In genomic region chr7:67380174-67381129, GRCm38 (mm10) we compare ENCODE assay signal across 16 mouse cellular contexts. TPM values are rescaled to one million over a fixed set of nuclear protein-coding genes. Genes with fewer than 3 reads are reported as not detected.
DNase-seq lines count a peak whose midpoint lies in the region; ATAC-seq and TF ChIP-seq lines count a peak whose summit lies in the region.
"Had no signal": no experiment of that assay in that cellular context is flagged by ENCODE, and none has a peak within 500 bp of the region (broad histone marks: within the 10 kb centered on the region; RNA-seq: fewer than 3 reads in every experiment).

No protein-coding gene starts in this region.

- H3K27ac ChIP-seq in heart, embryonic 14.5 days (replicated peaks in 1 of 2; ENCODE audit: control insufficient read depth in 1 of 2, insufficient read depth in 1 of 2, low read depth in 2 of 2, low read length in 2 of 2), result peak overlapping the region in 1 of 2 experiments; percentile 59; a peak in 3 of 4 replicates
- no peak overlapping the region for H3K27ac ChIP-seq in heart, embryonic 11.5 days (ENCODE audit: low read depth, low read length)
- peak overlapping the region; percentile 32 for H3K27ac ChIP-seq in lung, embryonic 15.5 days
- H3K27ac ChIP-seq: forebrain, embryonic 15.5 days; gastrocnemius, adult 2 months; kidney, postnatal 0 days had no signal

- TF ChIP-seq CTCF in lung, adult 2 months (IDR thresholded peaks at IDR 0.05; ENCODE audit: insufficient read depth, low read length), result no peak

- H3K4me2 ChIP-seq in heart, embryonic 14.5 days (ENCODE audit: low read length), result peak overlapping the region; percentile 30; the same call in 1 of the 2 replicates
- H3K4me2 ChIP-seq in heart, embryonic 11.5 days, result no peak overlapping the region
- peak overlapping the region; percentile 5; the same call in 1 of the 2 replicates for H3K4me2 ChIP-seq in lung, embryonic 15.5 days
- H3K4me2 ChIP-seq: forebrain, embryonic 15.5 days; liver, embryonic 11.5 days had no signal

- H3K9me3 ChIP-seq in heart, embryonic 14.5 days (ENCODE audit: control insufficient read depth, low read length), result no peaks in the 10 kb centered on the region
- no peaks in the 10 kb centered on the region for H3K9me3 ChIP-seq in heart, embryonic 11.5 days (replicated peaks; ENCODE audit: control insufficient read depth, low read length)
- no peaks in the 10 kb centered on the region for H3K9me3 ChIP-seq in lung, embryonic 15.5 days
- H3K9me3 ChIP-seq: forebrain, embryonic 15.5 days had no signal

- 0 out of 2 replicates have a peak overlapping the region, but pooled peaks have one; percentile 22 for H3K9ac ChIP-seq in heart, embryonic 14.5 days (ENCODE audit: low read length)
- H3K9ac ChIP-seq in heart, embryonic 11.5 days (ENCODE audit: low read depth, low read length), result no peak overlapping the region
- no peak overlapping the region for H3K9ac ChIP-seq in lung, embryonic 15.5 days
- H3K9ac ChIP-seq: forebrain, embryonic 15.5 days had no signal

- ATAC-seq in heart, embryonic 14.5 days (ENCODE audit: insufficient number of reproducible peaks, insufficient read depth, low FRiP score, low read depth), result no peak
- ATAC-seq in heart, embryonic 11.5 days (replicated peaks; ENCODE audit: insufficient number of reproducible peaks, low FRiP score, low TSS enrichment), result no peak
- no peak for ATAC-seq in lung, embryonic 15.5 days (ENCODE audit: borderline replicate concordance, extremely low read depth, low FRiP score, low TSS enrichment)
- no peak for ATAC-seq in frontal cortex, adult (ENCODE audit: low TSS enrichment)
- ATAC-seq: forebrain, embryonic 15.5 days had no signal

- no peak overlapping the region for H3K4me3 ChIP-seq in heart, embryonic 14.5 days (ENCODE audit: control insufficient read depth in 1 of 2, insufficient read depth in 1 of 2, low read depth in 1 of 2, low read length in 2 of 2)
- no peak overlapping the region for H3K4me3 ChIP-seq in heart, embryonic 11.5 days (ENCODE audit: low read depth, low read length)
- H3K4me3 ChIP-seq in lung, embryonic 15.5 days, result no peak overlapping the region
- H3K4me3 ChIP-seq in lung, adult 2 months (replicated peaks; ENCODE audit: extremely low read depth, low read depth, low read length), result no peak overlapping the region
- H3K4me3 ChIP-seq: forebrain, embryonic 15.5 days; gastrocnemius, adult 2 months had no signal

- no peaks in the 10 kb centered on the region for H3K36me3 ChIP-seq in heart, embryonic 14.5 days (ENCODE audit: control insufficient read depth, insufficient read depth, low read length)
- no peaks in the 10 kb centered on the region for H3K36me3 ChIP-seq in heart, embryonic 11.5 days (ENCODE audit: control insufficient read depth, insufficient read depth, low read length)
- H3K36me3 ChIP-seq in lung, embryonic 15.5 days, result no peaks in the 10 kb centered on the region
- H3K36me3 ChIP-seq: forebrain, embryonic 15.5 days had no signal

- no peak for DNase-seq in lung, adult 2 months
- DNase-seq in lung, postnatal 10 days, result peak; percentile 18
- peak; percentile 26 for DNase-seq in yolk sac, embryonic 10.5 days (ENCODE audit: low spot score)
- no peak for DNase-seq in cerebellum, adult 18-20 months
- DNase-seq: adrenal gland, adult 8-10 months; cerebellum, adult 9-11 months; embryo, embryonic 11 days; gastrocnemius, adult 2 months; layer of hippocampus, postnatal 36 days had no signal

- no peak for TF ChIP-seq POLR2A in lung, adult 2 months (IDR thresholded peaks at IDR 0.05; ENCODE audit: borderline replicate concordance, extremely low read depth, low read depth, low read length)

- peaks cover 4 to 7% of the 10 kb centered on the region in 2 experiments; a peak in 3 of 4 replicates for H3K4me1 ChIP-seq in heart, embryonic 14.5 days (ENCODE audit: control insufficient read depth in 2 of 2, insufficient read depth in 2 of 2, low read length in 2 of 2)
- H3K4me1 ChIP-seq in heart, embryonic 11.5 days (ENCODE audit: control insufficient read depth, insufficient read depth, low read length), result peaks cover 4% of the 10 kb centered on the region
- no peaks in the 10 kb centered on the region for H3K4me1 ChIP-seq in lung, embryonic 15.5 days
- no peaks in the 10 kb centered on the region for H3K4me1 ChIP-seq in lung, adult 2 months (ENCODE audit: control insufficient read depth, insufficient read depth, low read length)
- H3K4me1 ChIP-seq: forebrain, embryonic 15.5 days had no signal

- no peaks in the 10 kb centered on the region for H3K27me3 ChIP-seq in heart, embryonic 14.5 days (ENCODE audit: control insufficient read depth, insufficient read depth, low read length)
- no peaks in the 10 kb centered on the region for H3K27me3 ChIP-seq in heart, embryonic 11.5 days (ENCODE audit: control insufficient read depth, insufficient read depth, low read length)
- H3K27me3 ChIP-seq in lung, embryonic 15.5 days, result no peaks in the 10 kb centered on the region
- H3K27me3 ChIP-seq: forebrain, embryonic 15.5 days had no signal

- 32% methylated on average over 6 of the region's 6 CpGs for WGBS in heart, embryonic 14.5 days
- WGBS in heart, embryonic 11.5 days (ENCODE audit: insufficient replicate concordance), result 55% methylated on average over 6 of the region's 6 CpGs
- 54% methylated on average over 6 of the region's 6 CpGs for WGBS in lung, embryonic 15.5 days
- WGBS in lung, adult 2 months, result 64% methylated on average over 6 of the region's 6 CpGs

RNA-seq across cellular contexts. Expression of gene Mef2a, which starts 7.8 kb away (rescaled TPM):
- polyA plus RNA-seq in heart, embryonic 14.5 days (2014; fragmentation: Nextera tagmentation; extraction: Ambion mirVana), result 144 and 149 TPM in 2 replicates
- polyA plus RNA-seq in heart, embryonic 11.5 days (2014; fragmentation: Nextera tagmentation; extraction: Ambion mirVana), result 66.4 and 72.5 TPM in 2 replicates
- 48.8 and 56.3 TPM in 2 replicates for polyA plus RNA-seq in lung, embryonic 15.5 days (2015; fragmentation: Nextera tagmentation; extraction: Ambion mirVana)
- polyA plus RNA-seq in lung, adult 2 months (2012; rRNA removed), result 52.6 and 52.8 TPM in 2 replicates

Comparison
In these comparisons a context has a peak if more than half of its experiments do, and no peak if none do; other contexts are left out.
1. DNase-seq: peak in lung, postnatal 10 days (single experiment) and yolk sac, embryonic 10.5 days (single experiment); none in lung, adult 2 months (single experiment) and cerebellum, adult 18-20 months (0 of 2).